8 mouse cellular contexts compared by ENCODE assay signal in the genomic region with DNA sequence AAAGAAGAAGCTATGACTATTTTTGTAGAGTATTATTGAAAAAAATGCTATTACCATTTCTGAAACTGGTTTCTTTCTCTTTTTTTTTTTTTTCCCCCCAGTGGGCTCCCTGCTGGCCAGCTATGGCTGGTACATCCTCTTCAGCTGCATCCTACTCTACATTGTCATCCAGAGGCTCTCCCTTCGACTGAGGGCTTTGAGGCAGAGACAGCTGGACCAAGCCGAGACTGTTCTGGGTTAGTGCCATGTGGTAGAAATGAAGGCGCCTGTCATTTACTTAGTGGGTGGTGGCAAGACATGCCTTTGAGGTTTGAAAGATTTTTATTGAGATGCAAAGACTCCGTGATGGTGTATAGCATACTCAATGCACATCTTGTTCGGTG. TPM values are rescaled to one million over a fixed set of nuclear protein-coding genes. Genes with fewer than 3 reads are reported as not detected.
DNase-seq lines count a peak whose midpoint lies in the region; ATAC-seq and TF ChIP-seq lines count a peak whose summit lies in the region.
"Had no signal": no experiment of that assay in that cellular context is flagged by ENCODE, and none has a peak within 500 bp of the region (broad histone marks: within the 10 kb centered on the region; RNA-seq: fewer than 3 reads in every experiment).

No protein-coding gene starts in this region.

- peaks cover 24% of the 10 kb centered on the region for H3K4me1 ChIP-seq in liver, adult 2 months (ENCODE audit: control insufficient read depth, insufficient read depth, low read length)
- peaks cover 18% of the 10 kb centered on the region for H3K4me1 ChIP-seq in hindbrain, embryonic 14.5 days (replicated peaks; ENCODE audit: control insufficient read depth, insufficient read depth, low read length)
- H3K4me1 ChIP-seq in midbrain, embryonic 14.5 days (ENCODE audit: control insufficient read depth, insufficient read depth, low read length) = peaks cover 12% of the 10 kb centered on the region

- peaks cover 33% of the 10 kb centered on the region for H3K36me3 ChIP-seq in liver, adult 2 months (ENCODE audit: control insufficient read depth, insufficient read depth, low read length)
- H3K36me3 ChIP-seq in hindbrain, embryonic 14.5 days (replicated peaks; ENCODE audit: control insufficient read depth, insufficient read depth) = peaks cover 58% of the 10 kb centered on the region
- peaks cover 43% of the 10 kb centered on the region for H3K36me3 ChIP-seq in midbrain, embryonic 14.5 days (ENCODE audit: control insufficient read depth, insufficient read depth, low read length)

- H3K4me2 ChIP-seq in hindbrain, embryonic 14.5 days (replicated peaks) = peak overlapping the region; percentile 78
- peak overlapping the region; percentile 91 for H3K4me2 ChIP-seq in midbrain, embryonic 14.5 days (ENCODE audit: low read length)

- ATAC-seq in common myeloid progenitor, adult 5-6 weeks (replicated peaks; ENCODE audit: low read depth, poor library complexity, severe bottlenecking) = peak; percentile 27; the same call in 1 of the 2 replicates
- ATAC-seq in hindbrain, embryonic 14.5 days (ENCODE audit: low FRiP score) = no peak
- no peak for ATAC-seq in midbrain, embryonic 14.5 days (ENCODE audit: low FRiP score, low TSS enrichment)

- no peak for TF ChIP-seq POLR2A in liver, adult 2 months (IDR thresholded peaks at IDR 0.05; ENCODE audit: extremely low read depth, insufficient read depth, low read length)

- H3K4me3 ChIP-seq in liver, adult 2 months (ENCODE audit: insufficient read depth, low read depth, low read length) = peak overlapping the region; percentile 76
- H3K4me3 ChIP-seq in hindbrain, embryonic 14.5 days (replicated peaks; ENCODE audit: low read length) = peak overlapping the region; percentile 70
- H3K4me3 ChIP-seq in midbrain, embryonic 14.5 days (replicated peaks; ENCODE audit: low read depth, low read length) = peak overlapping the region; percentile 83

- WGBS in liver, adult 2 months = 27% methylated on average over 5 of the region's 5 CpGs
- WGBS in hindbrain, embryonic 14.5 days = 27% methylated on average over 5 of the region's 5 CpGs
- 34% methylated on average over 5 of the region's 5 CpGs for WGBS in midbrain, embryonic 14.5 days

- H3K79me2 ChIP-seq in liver, adult 2 months (ENCODE audit: control insufficient read depth, insufficient read depth, low read length) = peaks cover 4% of the 10 kb centered on the region; the same call in 1 of the 2 replicates

- H3K9ac ChIP-seq in liver, adult 2 months (ENCODE audit: low read depth, low read length) = peak overlapping the region; percentile 84; the same call in 1 of the 2 replicates
- peak overlapping the region; percentile 60 for H3K9ac ChIP-seq in hindbrain, embryonic 14.5 days
- H3K9ac ChIP-seq in midbrain, embryonic 14.5 days (replicated peaks; ENCODE audit: low read length) = peak overlapping the region; percentile 63

- H3K27ac ChIP-seq in liver, adult 2 months (replicated peaks; ENCODE audit: insufficient read depth, low read depth, low read length) = no peak overlapping the region
- peak overlapping the region; percentile 67; the same call in 1 of the 2 replicates for H3K27ac ChIP-seq in hindbrain, embryonic 14.5 days
- H3K27ac ChIP-seq in midbrain, embryonic 14.5 days (replicated peaks; ENCODE audit: low read depth, low read length) = no peak overlapping the region

- no peaks in the 10 kb centered on the region for H3K27me3 ChIP-seq in liver, adult 2 months (ENCODE audit: control insufficient read depth, insufficient read depth, low read length)
- H3K27me3 ChIP-seq in hindbrain, embryonic 14.5 days (ENCODE audit: control insufficient read depth, insufficient read depth, low read length) = no peaks in the 10 kb centered on the region
- H3K27me3 ChIP-seq in midbrain, embryonic 14.5 days (ENCODE audit: control insufficient read depth, insufficient read depth, low read length) = no peaks in the 10 kb centered on the region

- no peak for DNase-seq in liver, adult 2 months (ENCODE audit: extremely low read depth, low read depth, low spot score)
- DNase-seq in liver = no peak
- no peak for DNase-seq in hindbrain, embryonic 14.5 days (ENCODE audit: low spot score)
- no peak for DNase-seq in midbrain, embryonic 14.5 days
- no peak for DNase-seq in testis, postnatal 10 days (ENCODE audit: low spot score)
- DNase-seq in gastrocnemius, postnatal 25 days = no peak

- TF ChIP-seq CTCF in liver, adult 2 months (IDR thresholded peaks at IDR 0.05; ENCODE audit: low read depth, low read length) = no peak

- no peaks in the 10 kb centered on the region for H3K9me3 ChIP-seq in hindbrain, embryonic 14.5 days (ENCODE audit: control insufficient read depth, low read length)
- H3K9me3 ChIP-seq in midbrain, embryonic 14.5 days (ENCODE audit: control insufficient read depth, low read length) = no peaks in the 10 kb centered on the region

RNA-seq across cellular contexts. Expression of a gene that starts 0.8 kb away (rescaled TPM):
- 68.9 and 94.2 TPM in 2 replicates for total RNA-seq in liver, adult 2 months (2014; rRNA removed)
- polyA plus RNA-seq in liver, adult 2 months (2012; rRNA removed) = 140 and 164 TPM in 2 replicates
- 75.8 and 88.7 TPM in 2 replicates for total RNA-seq in common myeloid progenitor, adult 5-6 weeks (2017)
- 80.3 and 88.0 TPM in 2 replicates for polyA plus RNA-seq in hindbrain, embryonic 14.5 days (2014; fragmentation: Nextera tagmentation; extraction: Ambion mirVana)
- 78.3 and 79.9 TPM in 2 replicates for polyA plus RNA-seq in midbrain, embryonic 14.5 days (2014; fragmentation: Nextera tagmentation; extraction: Ambion mirVana)
- total RNA-seq in gastrocnemius, postnatal 25 days (2021) = 10 to 100 TPM; 25.6 to 27.3 TPM

RNA-seq across cellular contexts. Expression of a gene that starts 21.4 kb away (rescaled TPM):
- 15.4 and 18.9 TPM in 2 replicates for total RNA-seq in liver, adult 2 months (2014; rRNA removed)
- polyA plus RNA-seq in liver, adult 2 months (2012; rRNA removed) = 9.1 and 9.8 TPM in 2 replicates
- total RNA-seq in common myeloid progenitor, adult 5-6 weeks (2017) = 149 and 163 TPM in 2 replicates
- 119 and 124 TPM in 2 replicates for polyA plus RNA-seq in hindbrain, embryonic 14.5 days (2014; fragmentation: Nextera tagmentation; extraction: Ambion mirVana)
- 144 and 154 TPM in 2 replicates for polyA plus RNA-seq in midbrain, embryonic 14.5 days (2014; fragmentation: Nextera tagmentation; extraction: Ambion mirVana)
- total RNA-seq in gastrocnemius, postnatal 25 days (2021) = 10 to 100 TPM; 17.6 to 19.0 TPM

RNA-seq across cellular contexts. Expression of a gene that starts 29.1 kb away (rescaled TPM):
- total RNA-seq in liver, adult 2 months (2014; rRNA removed) = 3.4 and 3.9 TPM in 2 replicates
- 1.3 TPM in 2 replicates for polyA plus RNA-seq in liver, adult 2 months (2012; rRNA removed)
- 48.8 and 55.9 TPM in 2 replicates for total RNA-seq in common myeloid progenitor, adult 5-6 weeks (2017)
- polyA plus RNA-seq in hindbrain, embryonic 14.5 days (2014; fragmentation: Nextera tagmentation; extraction: Ambion mirVana) = 15.7 and 17.2 TPM in 2 replicates
- 14.0 and 16.0 TPM in 2 replicates for polyA plus RNA-seq in midbrain, embryonic 14.5 days (2014; fragmentation: Nextera tagmentation; extraction: Ambion mirVana)
- 1 to 10 TPM; 3.4 to 3.8 TPM for total RNA-seq in gastrocnemius, postnatal 25 days (2021)

RNA-seq across cellular contexts. Expression of a gene that starts 36.8 kb away (rescaled TPM):
- not detected in 2 replicates for total RNA-seq in liver, adult 2 months (2014; rRNA removed)
- not detected in 2 replicates for polyA plus RNA-seq in liver, adult 2 months (2012; rRNA removed)
- not detected in 2 replicates for total RNA-seq in common myeloid progenitor, adult 5-6 weeks (2017)
- polyA plus RNA-seq in hindbrain, embryonic 14.5 days (2014; fragmentation: Nextera tagmentation; extraction: Ambion mirVana) = not detected in 2 replicates
- not detected in 2 replicates for polyA plus RNA-seq in midbrain, embryonic 14.5 days (2014; fragmentation: Nextera tagmentation; extraction: Ambion mirVana)
- not detected for total RNA-seq in gastrocnemius, postnatal 25 days (2021)
- total RNA-seq: heart, postnatal 10 days had no signal

Comparison
In these comparisons a context has a peak if more than half of its experiments do, and no peak if none do; other contexts are left out.
1. RNA of a gene that starts 29.1 kb away (total RNA-seq): 48.8 to 55.9 TPM in common myeloid progenitor, adult 5-6 weeks; 3.4 to 3.8 TPM in gastrocnemius, postnatal 25 days and 3.4 to 3.9 TPM in liver, adult 2 months; every median in the first group is over 10 times any median in the second.
2. Peak in every context shown above with its lines, with median percentiles within 50 percentile points of each other: H3K4me3 ChIP-seq and H3K9ac ChIP-seq.